Mouse (Mus musculus) intestine, embryonic 16.5 days (tissue): Measurements from ENCODE around the gene Acacb. TPM values are rescaled to one million over a fixed set of nuclear protein-coding genes. Genes with fewer than 3 reads are reported as not detected.

ENCODE experiments used
- ATAC-seq: fragments of 200-750 bp; cut with Nextera tagmentation; 2 replicates; pipeline ENCODE4 v1.8.0; 2017; ENCODE audit warnings: moderate TSS enrichment, moderate library complexity
- H3K27ac ChIP-seq: fragments of 300-500 bp; sonication (generic); 2 replicates; pipeline ENCODE4 v1.5.1; 2014; ENCODE audit warnings: mild to moderate bottlenecking, low read length
- H3K27me3 ChIP-seq: fragments of 300-500 bp; sonication (generic); replicated peaks from 2 replicates; pipeline ENCODE4 v1.6.1; 2014; ENCODE audit warnings: low read length, control low read depth, mixed read lengths; ENCODE audit not compliant: control insufficient read depth, insufficient read depth
- H3K36me3 ChIP-seq: fragments of 300-500 bp; sonication (generic); 2 replicates; pipeline ENCODE4 v1.6.1; 2014; ENCODE audit warnings: low read length, control low read depth; ENCODE audit not compliant: control insufficient read depth, insufficient read depth
- H3K4me1 ChIP-seq: fragments of 300-500 bp; sonication (generic); 2 replicates; pipeline ENCODE4 v1.6.1; 2014; ENCODE audit warnings: low read length, control low read depth, mixed read lengths; ENCODE audit not compliant: control insufficient read depth, insufficient read depth
- H3K4me2 ChIP-seq: fragments of 300-500 bp; sonication (generic); 2 replicates; pipeline ENCODE4 v1.6.1; 2014; ENCODE audit warnings: low read depth, low read length, control low read depth
- H3K4me3 ChIP-seq: fragments of 300-500 bp; sonication (generic); 2 replicates; pipeline ENCODE4 v1.5.1; 2014; ENCODE audit warnings: mild to moderate bottlenecking, low read length
- H3K9ac ChIP-seq: fragments of 300-500 bp; sonication (generic); 2 replicates; pipeline ENCODE4 v1.6.1; 2014; ENCODE audit warnings: low read depth, low read length
- H3K9me3 ChIP-seq: fragments of 300-500 bp; sonication (generic); 2 replicates; pipeline ENCODE4 v1.6.1; 2016; ENCODE audit warnings: low read length, control low read depth; ENCODE audit not compliant: control insufficient read depth
- WGBS: fragments of 180-500 bp; shearing (Covaris S2); extraction: QIAGEN DNeasy Blood & Tissue Kit; methylation state at CpG from one replicate; pipeline ENCODE4 v1.1.7; 2014; 5-methylcytosine and 5-hydroxymethylcytosine counted together
- polyA plus RNA-seq: library from polyadenylated mRNA; unstranded; fragments of >200 nt; fragmentation: Nextera tagmentation; extraction: Ambion mirVana; gene quantifications from 2 replicates; pipeline ENCODE4 v1.2.1, GENCODE M21; 2015

Gene Acacb
- polyA plus RNA-seq, 1 experiment from 2014 or later, result 1.1 TPM

DNA sequence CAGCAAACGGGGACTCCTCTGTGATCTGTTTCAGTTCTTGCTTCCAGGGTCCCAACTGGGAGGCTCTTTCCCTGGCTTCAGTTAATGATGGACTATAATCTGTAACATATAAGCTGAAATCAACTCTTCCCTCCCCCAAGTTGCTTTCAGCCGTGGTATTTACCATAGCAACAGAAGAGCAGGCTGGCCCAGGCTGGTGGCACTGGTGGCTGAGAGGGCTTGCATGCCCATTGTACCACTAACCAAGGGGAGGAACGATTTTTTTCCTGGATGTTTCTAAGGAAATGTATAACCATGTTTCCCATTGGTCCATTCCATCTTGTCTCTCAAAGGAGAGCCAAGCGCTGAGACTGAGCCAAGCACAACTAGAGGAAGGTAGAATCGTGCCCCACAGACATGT lies 142.1 kb downstream of the Acacb start:
- WGBS, result 81% methylated on average over 5 of the region's 5 CpGs
- ATAC-seq, result no peak

DNA sequence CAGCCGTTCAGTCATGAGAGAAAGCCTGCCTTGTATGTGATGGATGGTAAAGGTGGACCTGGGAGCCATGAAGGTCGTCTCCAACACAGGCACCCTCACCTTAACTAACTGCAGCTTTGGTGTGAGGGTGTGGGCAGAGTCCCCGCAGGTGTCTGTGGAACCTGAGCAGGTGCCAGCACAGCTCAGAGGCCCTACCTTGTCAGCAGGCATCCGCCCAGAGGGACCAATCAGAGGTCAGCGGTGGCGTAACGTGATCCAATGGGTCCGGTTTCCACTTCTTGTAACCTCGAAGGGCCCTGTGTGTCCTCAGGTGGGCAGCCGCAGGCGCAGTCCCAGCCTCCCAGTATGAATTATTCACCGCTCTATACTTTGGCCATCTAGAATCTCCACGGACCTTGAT lies 142.5 kb downstream of the Acacb start, which contains the start of gene Myo1h:
Myo1h (plus strand) TSS at position 293 of the 400 bp plus-strand sequence.
- H3K27ac ChIP-seq, result no peak within 1 kb of the TSS
- H3K36me3 ChIP-seq, result no peaks in the 10 kb centered on the region
- no peak within 1 kb of the TSS for H3K9ac ChIP-seq
- no peak within 1 kb of the TSS for H3K4me3 ChIP-seq
- peaks cover 2% of the 10 kb centered on the region; the same call in 1 of the 2 replicates for H3K27me3 ChIP-seq
- 33% methylated on average over 13 of the region's 13 CpGs for WGBS
- H3K4me1 ChIP-seq, result no peaks in the 10 kb centered on the region
- ATAC-seq, result no peak
- no peaks in the 10 kb centered on the region for H3K9me3 ChIP-seq
- no peak within 1 kb of the TSS for H3K4me2 ChIP-seq

More for the DNA sequence above, 142.1 kb downstream of the Acacb start:
- H3K4me3 ChIP-seq, result no peak overlapping the region
- H3K4me2 ChIP-seq, result no peak overlapping the region
- no peaks in the 10 kb centered on the region for H3K9me3 ChIP-seq
- H3K9ac ChIP-seq, result no peak overlapping the region
- H3K27ac ChIP-seq, result no peak overlapping the region
- peaks cover 2% of the 10 kb centered on the region; the same call in 1 of the 2 replicates for H3K27me3 ChIP-seq
- no peaks in the 10 kb centered on the region for H3K36me3 ChIP-seq
- no peaks in the 10 kb centered on the region for H3K4me1 ChIP-seq

DNA sequence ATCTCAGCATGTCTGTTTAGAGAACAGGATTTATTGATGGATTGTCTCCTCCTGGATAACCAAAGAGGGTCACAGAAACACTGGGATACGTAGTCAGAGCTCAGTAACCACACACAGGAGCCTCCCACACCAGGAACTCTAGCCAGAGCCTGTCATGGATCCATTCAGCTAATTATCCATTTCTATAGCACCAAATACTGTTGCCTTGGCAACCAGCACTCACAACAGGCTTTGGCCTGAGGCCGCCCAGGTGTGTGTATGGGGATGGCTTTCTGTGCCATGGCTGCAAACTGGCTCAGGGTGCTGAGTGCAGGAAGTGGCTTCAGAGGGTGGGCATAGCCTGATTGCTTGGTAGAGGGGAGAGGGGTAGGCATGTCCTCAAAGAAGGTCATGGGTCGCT lies 143.7 kb downstream of the Acacb start:
- Histone ChIP-seq H3K4me3 (no peak overlapping the region), H3K9ac (no peak overlapping the region), H3K4me2 (no peak overlapping the region), H3K27ac (no peak overlapping the region), H3K4me1 (no peaks in the 10 kb centered on the region), H3K36me3 (no peaks in the 10 kb centered on the region), H3K27me3 (peaks cover 2% of the 10 kb centered on the region; the same call in 1 of the 2 replicates), H3K9me3 (no peaks in the 10 kb centered on the region)
- no peak for ATAC-seq
- 73% methylated on average over 3 of the region's 3 CpGs for WGBS

DNA sequence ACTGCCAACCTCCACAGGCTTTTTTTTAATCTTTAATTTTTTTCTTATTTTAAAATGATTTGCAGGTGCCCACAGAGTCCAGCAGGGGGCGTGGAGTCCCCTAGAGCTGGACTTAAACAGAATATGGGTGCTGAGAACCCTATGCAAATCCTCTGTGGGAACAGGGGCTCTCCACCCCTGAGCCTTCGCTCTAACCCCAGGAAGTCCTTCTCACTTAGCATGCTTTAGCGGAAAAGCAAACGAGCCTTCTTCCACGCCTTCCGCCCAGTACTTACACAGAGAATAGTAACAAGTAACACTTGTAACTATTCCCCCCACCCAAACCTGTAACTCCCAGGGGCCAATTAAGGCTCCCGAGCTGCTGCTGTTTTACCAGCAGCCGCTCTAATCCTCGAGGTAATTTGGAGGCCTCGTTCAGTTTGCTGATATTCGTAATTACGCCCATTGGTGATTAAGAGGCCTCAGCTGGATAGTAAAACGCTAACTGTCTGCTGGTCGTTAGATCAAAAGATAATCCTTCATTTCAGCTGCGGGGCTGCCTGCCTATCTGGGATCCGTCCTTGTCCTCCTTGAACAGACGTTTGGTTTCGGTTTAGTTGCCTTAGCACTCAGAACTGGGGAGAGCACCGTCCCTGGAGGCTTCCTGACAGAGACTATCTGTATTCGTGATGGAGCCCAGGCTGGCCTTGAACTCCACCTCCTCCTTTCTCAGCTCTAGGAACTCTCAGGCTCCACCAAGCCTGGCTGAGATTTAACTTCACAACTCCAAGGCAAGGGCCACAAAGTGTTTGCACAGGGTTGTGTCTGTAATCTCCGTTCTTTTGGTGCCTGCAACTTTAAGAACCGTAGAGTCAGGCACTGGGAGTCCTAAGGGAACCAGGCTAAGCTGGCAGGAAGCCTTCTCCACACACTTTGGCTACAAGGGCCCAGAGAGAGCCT lies 150.6 kb downstream of the Acacb start:
- H3K9me3 ChIP-seq, result no peaks in the 10 kb centered on the region
- no peak for ATAC-seq
- H3K4me3 ChIP-seq, result no peak overlapping the region
- H3K27ac ChIP-seq, result no peak overlapping the region
- H3K4me2 ChIP-seq, result peak overlapping the region; percentile 19
- no peak overlapping the region for H3K9ac ChIP-seq
- WGBS, result 22% methylated on average over 22 of the region's 22 CpGs
- peaks cover 11% of the 10 kb centered on the region; the same call in 1 of the 2 replicates for H3K4me1 ChIP-seq
- no peaks in the 10 kb centered on the region for H3K27me3 ChIP-seq
- no peaks in the 10 kb centered on the region for H3K36me3 ChIP-seq

DNA sequence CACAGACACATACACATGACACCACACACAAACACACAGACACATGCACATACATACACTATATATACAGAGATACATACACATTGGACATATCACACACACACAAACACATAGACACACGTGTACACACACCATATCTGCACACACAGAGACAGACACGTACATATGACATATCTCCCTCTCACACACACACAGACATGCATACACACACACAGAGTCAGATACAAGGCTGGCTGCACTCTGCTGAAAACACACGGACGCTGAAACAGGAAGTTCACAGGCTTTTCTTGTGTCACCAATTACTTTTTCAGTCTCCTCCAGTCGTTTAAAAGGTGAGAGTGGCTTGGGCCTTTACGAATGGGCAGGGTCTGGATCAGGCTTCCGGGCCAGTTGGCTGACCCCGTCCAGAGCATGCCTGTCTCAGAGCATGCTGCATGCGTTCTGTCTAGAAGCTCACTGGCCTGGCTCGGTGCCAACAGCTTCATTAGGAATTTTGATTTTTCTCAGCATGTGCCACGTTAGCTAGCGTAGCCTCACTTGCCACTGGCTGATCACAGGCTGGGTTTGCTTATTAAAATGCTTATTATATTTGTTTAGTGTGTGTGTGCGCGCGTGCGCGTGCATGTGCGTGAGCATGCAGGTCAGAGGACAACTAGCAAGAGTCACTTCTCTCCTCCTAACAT lies 152.0 kb downstream of the Acacb start:
- ATAC-seq, result peak; percentile 28; the same call in 1 of the 2 replicates
- Histone ChIP-seq H3K9ac (0 out of 2 replicates have a peak overlapping the region, but pooled peaks have one; percentile 12), H3K36me3 (no peaks in the 10 kb centered on the region), H3K27me3 (no peaks in the 10 kb centered on the region), H3K4me2 (no peak overlapping the region), H3K4me3 (no peak overlapping the region), H3K27ac (no peak overlapping the region), H3K9me3 (no peaks in the 10 kb centered on the region), H3K4me1 (peaks cover 11% of the 10 kb centered on the region; the same call in 1 of the 2 replicates)
- 56% methylated on average over 18 of the region's 18 CpGs for WGBS

DNA sequence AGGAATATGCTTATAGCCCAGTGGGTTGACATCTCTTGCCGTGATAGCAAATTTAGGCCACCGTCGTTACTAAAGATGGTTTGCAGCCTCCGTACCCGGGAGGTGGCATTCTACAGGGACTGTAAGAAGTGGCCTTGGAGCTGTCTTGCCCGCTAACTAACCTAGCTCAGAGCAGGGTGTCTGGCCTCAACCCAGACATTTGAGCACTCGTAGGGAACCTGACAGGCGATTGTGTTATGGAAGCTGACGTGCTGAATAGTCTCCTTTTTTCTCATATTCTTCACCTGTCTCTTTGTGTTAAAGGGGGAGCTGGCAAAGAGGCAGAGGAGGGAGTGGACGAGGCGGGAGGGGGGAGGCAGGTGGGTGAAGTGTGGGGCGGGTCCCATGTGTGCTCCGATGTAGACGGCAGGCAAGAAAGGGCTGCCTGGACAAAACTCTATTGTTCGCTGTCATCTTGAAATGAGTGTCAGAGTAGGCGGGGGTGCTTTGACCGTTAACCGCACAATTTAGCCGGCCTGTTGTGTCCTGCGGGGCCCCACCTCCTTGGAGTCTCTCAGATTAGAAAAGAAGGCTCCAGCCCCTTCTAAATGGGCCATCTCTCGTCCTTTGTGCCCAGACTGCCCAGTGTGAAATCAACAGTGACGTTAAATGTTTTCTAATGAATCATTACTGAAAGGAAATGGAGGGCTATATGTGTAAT lies 153.0 kb downstream of the Acacb start:
- Histone ChIP-seq H3K4me2 (no peak overlapping the region), H3K9me3 (no peaks in the 10 kb centered on the region), H3K36me3 (no peaks in the 10 kb centered on the region), H3K4me3 (no peak overlapping the region), H3K27ac (no peak overlapping the region), H3K9ac (no peak overlapping the region), H3K4me1 (peaks cover 11% of the 10 kb centered on the region; the same call in 1 of the 2 replicates), H3K27me3 (no peaks in the 10 kb centered on the region)
- 64% methylated on average over 22 of the region's 22 CpGs for WGBS
- no peak for ATAC-seq

DNA sequence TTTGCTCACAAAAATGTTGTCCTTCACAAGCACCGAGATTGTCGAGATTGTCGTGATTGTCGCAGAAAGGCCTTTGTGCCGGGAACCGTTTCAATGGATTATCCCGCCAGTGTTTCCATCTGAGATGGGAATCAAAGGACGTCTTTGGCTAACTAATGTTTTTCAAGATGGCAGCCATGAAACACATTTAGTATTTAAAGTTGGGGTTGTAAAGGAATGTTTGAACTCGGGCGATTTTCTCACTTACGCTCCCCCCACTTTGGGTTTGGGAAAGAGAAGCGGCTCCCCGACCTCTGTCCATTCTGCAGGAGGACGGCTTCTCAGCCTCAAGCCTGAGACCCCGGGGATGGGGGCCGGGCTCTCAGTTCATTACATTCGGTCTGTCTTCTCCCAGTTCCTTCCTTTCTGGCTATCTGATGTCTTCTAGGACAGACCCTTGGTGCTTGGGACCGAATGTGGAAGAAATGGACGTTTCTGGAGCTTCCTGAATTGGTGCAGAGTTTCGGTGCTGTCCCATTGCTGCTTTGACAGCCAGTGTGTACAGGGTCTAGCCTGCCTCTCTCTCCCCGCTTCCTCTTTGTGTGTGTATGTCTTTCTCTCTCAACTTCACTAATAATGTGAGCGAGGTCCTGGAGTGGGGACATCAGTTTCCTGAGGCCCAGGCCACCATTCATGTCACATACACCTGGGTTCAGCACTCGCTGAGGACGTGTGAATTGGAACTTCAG lies 153.7 kb downstream of the Acacb start:
- no peaks in the 10 kb centered on the region for H3K36me3 ChIP-seq

More for the DNA sequence above, 153.7 kb downstream of the Acacb start:
- Histone ChIP-seq H3K9me3 (no peaks in the 10 kb centered on the region), H3K4me2 (no peak overlapping the region), H3K4me3 (no peak overlapping the region), H3K4me1 (peaks cover 11% of the 10 kb centered on the region; the same call in 1 of the 2 replicates), H3K27ac (no peak overlapping the region), H3K27me3 (no peaks in the 10 kb centered on the region), H3K9ac (no peak overlapping the region)
- WGBS, result 86% methylated on average over 24 of the region's 24 CpGs
- no peak for ATAC-seq
